Mouse (Mus musculus) left cerebral cortex, adult 9 months (tissue): ENCODE measurements around the gene Itsn1.

Experiments used
- DNase-seq, 2 experiments: peaks; one replicate each; pipeline ENCODE4 v3.0.0; 2022; ENCODE audit warnings: low spot score in 2 of 2

Itsn1 gene

DNA sequence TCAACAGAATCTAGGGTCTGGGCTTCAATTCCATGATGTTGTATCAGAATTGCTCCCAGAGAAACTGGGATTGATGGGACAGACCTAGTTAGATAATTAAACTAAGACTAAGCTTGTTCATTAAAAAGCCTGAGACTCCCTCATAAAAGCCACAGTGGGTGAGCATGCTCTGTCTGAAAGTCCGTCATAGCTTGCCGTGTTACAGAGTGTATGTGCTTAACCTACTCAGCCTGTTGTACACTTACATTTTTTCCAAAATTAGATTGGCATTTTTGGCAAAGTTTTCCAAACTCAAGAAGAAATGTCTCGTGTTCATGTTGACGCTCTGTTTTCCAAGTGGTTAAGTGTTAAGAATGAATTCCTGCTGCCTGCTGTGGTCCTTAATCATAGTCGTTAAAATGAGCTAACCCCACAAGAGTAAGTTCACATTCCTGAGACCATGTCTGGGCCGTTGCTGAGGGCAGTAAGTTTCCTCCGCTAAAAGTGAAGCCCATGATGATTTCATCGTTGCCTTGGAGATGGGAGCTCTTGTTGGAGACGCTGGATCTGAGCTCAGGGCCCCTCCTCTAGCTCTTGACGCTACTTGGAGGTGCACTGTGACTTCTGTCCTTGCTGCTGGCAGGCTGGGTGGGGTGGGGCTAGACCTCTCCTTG lies 117.1 kb downstream of the Itsn1 start:
- no peak for DNase-seq

DNA sequence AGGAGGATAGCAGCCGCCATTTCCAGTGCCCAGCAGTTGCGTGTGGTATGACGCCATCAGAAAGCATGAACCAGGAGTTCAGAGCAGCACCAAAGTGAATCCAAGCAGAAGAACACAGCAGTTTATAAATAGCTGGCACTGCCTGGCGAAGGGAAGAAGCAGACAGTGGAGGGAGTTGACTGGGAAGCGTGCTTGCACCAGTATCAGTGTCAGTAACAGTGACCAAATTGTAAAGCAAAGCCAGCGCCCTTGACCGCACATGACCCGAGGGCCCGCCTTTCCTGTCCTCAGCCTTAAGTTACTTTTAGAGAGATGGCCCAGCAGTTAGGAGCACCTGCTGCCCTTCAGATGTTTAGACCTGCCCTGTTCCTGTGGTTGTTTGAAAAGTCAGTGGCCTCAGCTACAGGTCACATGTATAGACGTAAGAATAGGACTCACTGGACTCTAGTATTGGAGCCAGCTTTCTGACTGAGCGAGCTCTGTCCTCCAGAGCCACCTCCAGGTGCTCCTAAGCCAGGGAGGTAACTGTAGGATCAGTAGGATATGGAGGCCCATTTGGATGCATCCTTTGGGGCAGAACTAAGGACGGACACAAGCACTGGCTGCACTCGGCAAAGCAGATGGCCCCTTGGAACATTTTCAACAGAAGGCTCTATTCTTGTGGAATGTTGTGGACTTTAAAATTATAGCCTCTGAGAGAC lies 118.6 kb downstream of the Itsn1 start:
- no peak for DNase-seq

DNA sequence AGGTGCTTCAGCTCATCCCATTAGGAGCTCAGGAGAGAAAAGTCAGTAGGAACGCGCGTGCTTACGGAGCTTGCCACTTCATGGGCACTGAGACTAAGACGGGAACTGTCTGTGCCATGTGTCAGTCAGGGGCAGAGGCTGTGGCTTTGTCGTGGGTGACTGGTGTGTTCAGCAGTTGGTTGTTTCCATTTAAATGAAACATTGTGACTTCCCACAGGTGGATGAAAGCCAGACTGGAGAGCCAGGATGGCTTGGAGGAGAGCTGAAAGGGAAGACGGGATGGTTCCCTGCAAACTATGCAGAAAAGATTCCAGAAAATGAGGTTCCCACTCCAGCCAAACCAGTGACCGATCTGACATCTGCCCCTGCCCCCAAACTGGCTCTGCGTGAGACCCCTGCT lies 119.4 kb downstream of the Itsn1 start:
- DNase-seq, result no peak

DNA sequence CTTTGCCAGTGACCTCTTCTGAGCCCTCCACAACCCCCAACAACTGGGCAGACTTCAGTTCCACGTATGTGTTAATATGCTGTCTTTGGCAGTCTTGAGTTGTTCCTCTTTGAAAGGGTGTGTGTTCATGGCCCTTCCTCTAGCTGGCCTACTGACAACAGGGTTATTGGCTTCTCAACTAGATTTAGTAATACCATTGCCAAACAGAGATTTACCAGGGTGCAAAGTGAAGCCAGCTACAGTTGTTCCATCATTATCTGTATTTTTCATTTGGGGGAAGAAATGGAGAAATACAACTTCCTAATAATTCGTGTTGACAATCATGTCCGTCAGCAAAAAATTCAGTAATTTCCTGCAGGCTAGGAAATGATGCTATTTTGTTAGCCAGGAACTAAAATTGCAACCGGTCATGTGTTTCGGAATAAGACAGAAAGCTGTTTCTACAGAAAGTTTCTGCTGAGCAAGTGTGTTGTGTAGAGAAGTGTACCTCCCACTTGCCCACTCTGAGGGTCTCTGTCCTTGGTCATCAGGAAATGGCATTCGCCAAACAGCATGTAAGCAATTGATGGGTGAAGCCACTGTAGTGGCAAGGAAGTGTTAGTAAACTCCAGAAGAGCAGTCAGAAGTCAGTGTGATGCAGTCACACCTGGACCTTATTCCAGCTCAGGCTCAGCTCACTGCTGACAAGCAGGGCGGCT lies 120.0 kb downstream of the Itsn1 start:
- DNase-seq, result no peak

DNA sequence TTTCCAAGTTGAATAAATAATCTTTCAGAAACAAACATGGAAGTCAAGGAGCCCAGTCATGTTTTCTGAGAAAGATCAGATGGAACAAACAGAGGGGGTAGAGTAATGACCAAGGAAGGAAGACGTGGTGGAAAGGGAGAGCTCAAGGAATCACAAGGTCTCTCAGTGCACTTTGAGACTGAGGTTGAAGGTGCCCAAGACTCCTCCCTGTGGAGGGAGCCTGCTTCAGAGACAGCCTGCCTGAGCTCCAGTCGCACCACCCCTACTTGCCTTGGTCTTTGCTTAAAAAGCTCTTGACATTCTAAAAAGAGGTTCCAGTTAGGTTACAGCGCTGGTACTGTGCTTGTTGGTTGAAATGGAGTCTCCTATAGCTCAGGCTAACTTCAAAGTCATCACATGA lies 121.1 kb downstream of the Itsn1 start:
- no peak for DNase-seq

DNA sequence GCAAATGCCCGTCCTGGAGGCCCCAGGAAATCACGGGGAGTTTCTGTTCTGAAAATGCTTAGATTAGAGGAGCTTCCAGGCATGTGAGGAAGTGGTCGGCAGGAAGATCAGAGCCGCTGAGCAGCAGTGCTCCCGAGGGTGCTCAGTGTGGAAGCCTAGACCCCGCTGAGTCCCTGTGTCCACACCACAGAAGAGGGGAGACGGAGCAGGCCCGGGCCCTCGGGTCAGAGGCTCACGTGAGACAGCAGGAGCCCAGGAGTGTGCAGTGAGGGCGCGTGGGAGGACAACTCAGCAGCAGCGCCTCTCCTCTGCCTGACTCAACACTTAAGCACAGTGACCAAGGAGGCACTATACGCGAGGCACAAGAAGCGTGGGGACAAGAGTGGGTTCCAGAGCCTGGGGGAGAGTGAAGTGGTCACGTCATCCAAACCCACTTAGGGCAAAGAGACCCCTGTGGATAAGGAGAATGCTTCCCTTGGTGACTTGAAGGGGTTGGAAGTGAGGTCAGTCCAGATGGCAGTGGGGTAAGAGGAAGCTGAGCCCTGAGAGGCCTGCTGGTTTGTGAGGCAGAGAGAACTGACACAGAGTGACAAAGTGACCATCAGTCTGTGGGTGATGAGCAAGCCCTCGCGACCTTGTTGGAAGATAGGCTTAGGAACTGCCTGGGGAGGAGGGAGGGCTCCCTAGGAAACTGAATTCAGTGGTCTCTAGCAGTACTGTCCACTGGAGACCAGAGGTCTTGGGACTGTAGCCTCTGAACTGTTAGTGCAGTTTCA lies 122.6 kb downstream of the Itsn1 start:
- DNase-seq, result no peak

DNA sequence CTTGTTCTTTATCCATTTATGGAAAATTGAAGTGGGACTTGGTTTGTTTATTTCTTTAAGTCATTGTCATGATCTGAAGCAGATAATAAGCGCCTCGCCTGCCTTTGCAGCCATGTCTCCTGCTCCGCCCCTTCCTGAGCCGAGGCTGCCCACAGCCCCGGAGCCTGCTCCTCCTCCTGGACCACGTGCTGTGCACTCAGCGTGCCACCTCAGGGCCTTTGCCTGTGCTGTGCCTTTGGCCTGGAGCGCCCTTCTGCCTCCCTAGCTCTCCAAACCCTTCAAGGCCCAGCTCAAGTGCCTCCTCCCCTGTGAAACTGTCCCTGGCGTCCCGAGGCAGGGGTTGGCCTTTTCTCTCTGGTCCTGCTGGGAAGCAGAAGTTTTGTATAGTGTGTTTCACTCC lies 123.7 kb downstream of the Itsn1 start:
- DNase-seq, result no peak

DNA sequence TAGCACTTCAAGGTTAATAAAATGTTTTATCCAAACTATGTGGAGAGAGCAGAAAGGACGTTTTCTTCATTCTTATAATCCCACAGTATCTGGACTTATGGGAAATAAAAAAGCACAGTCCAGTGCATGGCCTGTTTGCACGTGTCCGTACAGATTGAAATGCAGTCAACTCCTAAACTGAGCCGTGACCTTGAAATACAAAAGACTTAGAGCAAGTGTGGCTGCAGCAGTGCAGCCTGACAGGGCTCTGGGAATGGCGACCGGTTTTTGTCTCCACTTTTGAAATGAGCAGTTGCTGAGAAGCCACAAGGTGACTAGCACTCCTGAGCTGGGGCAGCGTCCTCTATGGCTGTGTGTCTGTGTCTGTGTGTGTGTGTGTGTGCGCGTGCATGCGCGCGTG lies 124.1 kb downstream of the Itsn1 start:
- DNase-seq, result no peak

DNA sequence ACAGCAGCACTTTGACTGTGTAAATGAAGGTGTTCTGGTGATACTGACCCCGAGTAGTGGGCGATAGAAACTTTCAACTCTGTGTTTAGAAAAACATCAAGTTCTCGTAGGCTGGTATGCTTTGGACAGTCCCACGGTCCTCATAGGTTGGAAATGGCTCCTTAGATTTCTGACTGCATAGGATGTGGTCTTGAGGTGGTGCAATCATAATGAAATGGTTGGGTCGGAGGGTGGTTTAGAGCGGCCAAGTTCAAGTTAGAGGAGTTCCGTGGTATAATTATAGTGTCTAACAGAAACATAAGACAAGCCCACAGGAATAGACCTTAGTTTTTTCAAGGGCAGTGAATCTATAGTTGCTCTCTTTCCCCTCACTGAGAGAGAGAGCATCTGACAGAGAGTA lies 129.6 kb downstream of the Itsn1 start:
- no peak for DNase-seq

DNA sequence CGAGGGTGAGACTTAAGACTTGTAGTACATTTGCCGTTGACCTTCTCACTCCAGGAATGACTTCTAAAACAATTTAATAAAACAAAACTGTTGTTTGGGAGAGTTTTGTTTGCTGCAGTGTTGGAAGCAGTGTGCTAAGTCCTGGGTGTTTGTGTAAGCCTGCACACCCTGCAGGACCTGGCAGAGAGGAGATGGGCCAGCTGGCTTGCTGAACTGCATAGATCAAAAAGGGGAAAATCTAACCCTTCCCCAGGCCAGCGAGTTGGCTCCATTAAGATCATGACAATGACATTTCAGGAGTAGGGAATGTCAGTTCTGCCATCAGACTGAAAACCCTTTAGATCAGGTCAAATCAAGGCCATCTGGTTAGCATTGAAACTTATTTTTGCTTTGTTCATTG lies 130.1 kb downstream of the Itsn1 start:
- no peak for DNase-seq

DNA sequence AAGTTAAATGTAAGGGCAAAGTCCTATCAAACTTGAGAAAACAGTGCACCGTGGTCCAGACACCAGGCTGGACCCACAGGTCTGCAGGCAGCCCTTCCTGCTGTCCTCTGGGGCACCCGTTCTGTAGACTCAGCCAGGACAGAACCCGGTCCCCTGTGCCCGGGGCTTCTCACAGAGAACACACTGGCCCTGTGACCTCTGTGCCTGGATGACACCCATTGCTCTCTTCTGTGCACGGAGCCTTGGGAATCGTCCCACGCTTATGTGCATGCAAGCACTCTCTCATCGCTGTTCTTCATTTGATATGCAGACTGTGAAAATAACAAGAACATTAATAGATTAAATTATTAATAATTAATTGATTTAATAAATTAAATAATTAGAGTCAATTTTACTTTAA lies 130.9 kb downstream of the Itsn1 start:
- DNase-seq, result no peak

DNA sequence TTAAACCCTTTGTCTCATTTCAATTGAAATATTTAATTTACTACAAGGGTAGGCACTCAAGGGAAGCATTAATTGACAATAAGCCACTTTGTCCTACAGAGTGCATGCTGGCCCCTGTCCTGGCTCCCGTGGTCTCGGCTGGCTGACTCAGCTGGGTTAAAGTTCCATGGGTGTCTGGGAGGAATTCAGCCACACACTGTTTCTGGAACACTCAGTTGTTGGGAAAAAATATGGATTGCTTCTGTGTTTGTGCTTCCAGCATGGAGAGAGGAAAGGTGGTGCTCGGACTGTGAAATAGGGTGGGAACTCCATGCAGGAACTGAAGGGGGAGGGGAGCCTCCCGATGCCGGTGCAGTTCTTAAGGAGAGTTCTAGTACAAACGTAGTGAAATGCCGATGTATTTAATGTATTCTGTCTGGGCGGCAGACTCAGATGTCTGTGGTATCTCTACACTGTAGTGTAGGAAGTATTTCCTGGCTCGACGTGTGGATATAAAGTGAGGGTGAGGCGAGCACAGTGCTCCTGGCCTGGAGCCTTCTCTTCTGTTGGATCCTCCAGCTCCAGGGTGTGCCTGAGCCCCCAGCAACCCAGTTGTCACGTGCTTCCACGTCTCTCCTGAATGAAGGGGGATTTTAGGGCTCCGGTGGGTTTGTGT lies 131.5 kb downstream of the Itsn1 start:
- DNase-seq, result no peak

DNA sequence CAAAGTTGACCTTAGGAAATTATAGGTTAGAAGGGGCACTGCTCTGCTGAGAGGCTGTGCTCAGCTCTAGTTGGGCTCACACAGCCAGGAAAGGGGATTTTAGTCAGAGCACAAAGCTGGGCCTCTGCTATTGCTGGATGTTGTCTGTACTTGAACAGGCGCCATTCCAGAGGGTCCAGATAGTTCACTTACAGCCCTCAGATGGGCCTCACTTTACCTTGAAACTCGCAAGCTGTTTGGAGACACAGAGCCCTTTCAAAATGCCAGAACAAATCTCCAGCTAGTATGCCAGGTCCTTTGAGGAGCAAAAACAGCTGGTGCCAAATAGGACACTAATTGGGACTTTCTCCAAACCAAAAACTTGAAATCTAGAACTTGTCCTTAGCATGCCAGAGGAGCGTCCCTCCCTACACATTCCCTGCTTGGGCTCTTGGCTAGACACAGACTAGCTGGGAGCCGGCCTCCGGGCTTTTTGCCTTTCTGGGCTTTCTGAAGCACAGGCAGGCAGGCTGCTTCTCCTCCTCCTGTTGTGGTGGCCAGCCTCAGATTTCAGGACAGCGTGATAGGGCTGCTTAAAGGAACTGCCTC lies 132.8 kb downstream of the Itsn1 start:
- peak in 1 of 2 experiments; percentile 46 for DNase-seq

DNA sequence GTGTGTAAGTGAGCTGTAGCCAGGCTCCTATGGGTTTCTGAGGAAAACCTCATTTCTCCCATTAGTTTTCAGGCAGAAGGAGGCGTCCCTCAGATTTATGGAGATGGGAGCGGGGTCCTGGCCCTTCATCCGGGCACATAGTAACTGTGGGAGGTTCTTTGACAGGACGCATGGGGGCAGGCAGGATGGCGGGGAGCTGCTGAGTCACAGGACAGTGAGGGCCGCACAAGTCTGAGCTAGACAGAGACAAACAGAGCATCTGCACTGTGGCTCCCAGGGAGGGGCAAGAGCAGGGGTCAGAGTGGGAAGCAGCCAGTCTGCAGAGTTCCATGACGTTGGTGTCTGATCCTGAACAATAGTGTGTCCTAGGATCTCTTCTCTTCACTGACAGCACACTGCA lies 133.8 kb downstream of the Itsn1 start:
- DNase-seq, result no peak

DNA sequence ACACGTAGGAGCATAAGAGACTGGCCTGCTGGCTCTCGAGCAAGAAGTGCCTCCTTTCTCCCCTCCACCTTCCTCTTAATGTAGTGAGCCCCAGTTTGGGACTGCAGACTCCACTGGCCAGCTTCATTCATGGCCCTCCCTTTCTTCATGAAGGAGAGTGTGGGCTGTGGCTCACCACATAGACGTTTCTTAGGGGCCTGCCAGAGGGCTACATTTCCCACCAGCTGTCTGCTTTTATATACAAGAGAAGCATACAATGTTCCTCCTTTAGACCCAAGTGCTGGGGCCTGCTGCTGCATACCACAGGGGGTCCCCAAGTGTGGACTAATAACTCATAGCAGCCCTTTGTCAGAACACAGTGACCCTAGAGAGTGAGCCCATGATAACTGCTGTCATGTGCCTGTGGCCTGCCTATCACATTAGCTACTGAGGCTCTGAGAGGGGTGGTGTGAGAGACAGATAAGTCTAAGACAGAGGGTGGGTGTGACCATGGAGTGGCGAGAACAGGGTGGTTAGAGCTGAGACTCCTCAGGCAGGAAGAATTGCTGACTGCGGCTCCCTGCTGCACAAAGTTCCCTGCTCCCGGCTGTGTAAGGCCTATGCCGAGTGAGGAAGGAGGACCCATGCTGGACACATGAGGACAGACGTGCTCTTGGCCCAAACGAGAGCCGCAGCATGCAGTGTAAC lies 135.7 kb downstream of the Itsn1 start:
- no peak for DNase-seq

DNA sequence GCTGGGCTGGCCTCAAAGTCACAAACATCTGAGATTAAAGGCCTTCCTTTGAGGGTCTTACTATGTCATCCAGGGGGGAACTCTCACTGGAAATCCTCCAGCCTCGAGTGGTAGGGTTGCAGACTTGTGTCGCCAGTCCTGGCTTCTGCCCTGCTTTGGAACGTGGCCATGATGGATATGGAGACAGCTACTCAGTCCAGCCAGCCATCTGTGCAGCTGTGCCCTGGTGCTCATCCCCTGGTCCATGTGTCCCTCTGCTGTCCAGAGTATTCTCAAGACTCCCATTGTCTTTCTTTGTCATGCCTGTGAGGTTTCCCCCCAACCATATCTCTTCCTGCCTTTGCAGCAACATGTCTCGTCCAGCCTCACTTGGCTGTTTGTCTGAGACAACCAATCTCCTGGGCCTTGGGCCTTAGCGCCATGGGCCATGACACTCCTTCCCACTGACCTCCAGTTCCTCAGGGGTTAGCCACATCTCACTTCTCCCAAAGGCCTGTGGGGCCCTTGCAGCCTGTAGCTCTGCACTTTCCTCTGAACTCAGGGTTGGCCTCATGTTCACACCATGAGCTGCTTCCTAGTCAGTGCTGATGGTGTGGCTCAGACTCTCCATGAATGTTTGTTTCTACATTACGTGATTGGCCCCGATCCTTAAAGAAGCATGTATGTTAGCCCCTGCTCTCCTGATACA lies 136.6 kb downstream of the Itsn1 start:
- DNase-seq, result no peak

DNA sequence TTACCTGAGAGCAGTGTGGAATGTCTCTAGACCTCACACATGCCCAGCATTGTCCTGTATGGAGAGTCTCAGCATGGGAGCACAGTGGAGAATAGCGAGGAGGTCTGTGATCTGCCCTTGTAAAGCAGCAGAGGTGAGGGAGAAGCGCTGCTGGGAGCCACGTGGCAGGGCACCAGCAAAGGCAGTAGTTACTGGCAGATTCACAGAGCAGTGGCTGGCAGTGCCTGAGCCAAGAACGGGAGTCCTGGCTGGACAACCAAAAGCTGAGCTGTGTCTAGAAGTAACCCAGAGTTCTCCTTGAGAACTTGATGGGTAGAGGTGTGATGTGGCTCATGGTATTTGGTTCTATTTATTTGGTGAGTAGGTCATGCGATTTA lies 137.2 kb downstream of the Itsn1 start:
- DNase-seq, result no peak

DNA sequence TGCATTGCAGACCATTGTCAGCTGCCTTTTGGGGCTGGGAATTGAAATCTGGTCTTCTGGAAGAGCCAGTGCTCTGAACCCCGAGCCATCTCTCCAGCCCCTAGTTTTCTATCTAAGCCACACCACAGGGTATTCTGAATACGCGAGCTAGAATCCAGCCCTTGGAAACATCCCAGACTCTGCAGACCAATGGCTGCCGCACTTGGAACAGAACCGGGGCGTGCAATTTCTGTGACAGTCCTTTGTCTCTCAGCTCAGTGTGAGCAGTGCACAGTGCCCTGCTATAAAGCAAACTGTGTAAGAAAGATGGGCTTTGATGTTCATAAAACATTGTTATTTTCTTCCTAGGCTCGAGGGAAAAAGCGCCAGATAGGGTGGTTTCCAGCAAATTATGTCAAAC lies 138.6 kb downstream of the Itsn1 start:
- DNase-seq, result no peak

DNA sequence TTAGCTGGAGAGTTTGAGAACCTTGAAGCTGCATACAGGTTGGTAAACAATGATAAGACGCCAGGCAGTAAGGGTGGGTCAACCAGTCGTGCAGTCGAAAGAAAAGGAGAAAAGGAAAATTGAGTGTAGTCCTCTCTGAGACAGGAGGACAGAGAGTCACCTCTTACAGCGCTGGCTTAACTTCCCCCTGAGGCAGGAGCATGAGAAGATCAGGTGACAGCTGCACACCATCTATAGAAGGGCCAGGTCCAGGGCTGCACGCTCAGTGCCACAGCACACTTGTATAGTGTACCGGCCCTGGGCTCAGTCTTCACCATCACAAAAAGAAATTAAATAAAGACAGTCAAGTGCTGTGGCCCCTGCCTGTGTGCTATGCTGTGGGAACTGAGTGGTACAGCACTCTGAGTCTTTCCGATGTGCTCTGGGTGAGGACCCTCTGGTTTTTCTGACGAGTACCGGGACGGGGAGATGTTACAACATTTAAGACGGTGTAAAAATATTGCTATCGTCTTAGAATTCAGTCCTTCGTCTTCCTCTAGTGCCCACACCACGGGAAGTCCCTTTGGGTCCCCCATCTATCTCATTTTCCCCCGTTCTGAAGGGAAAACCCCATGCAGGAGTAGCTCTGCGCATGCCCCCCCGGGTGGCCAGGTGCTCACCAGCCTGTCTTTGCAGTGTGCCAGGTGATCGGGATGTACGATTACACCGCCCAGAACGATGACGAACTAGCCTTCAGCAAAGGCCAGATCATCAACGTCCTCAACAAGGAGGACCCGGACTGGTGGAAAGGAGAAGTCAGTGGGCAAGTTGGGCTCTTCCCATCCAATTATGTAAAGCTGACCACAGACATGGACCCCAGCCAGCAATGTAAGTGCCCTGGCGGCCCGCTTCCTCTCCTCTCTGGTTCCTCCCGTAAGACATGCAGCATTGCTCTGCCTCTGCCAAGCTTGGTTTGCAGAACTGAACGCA lies 140.1 kb downstream of the Itsn1 start:
- DNase-seq, result peak in 1 of 2 experiments; percentile 62
